Mouse (Mus musculus): ENCODE measurements at regions not wholly inside any gene's neighbourhood (a gene's known extent, or its start where the extent isn't known, plus 50 kb on each side); places are given as distances from the start of the nearest gene placed in this dataset.

GRCm38 (mm10) chr3:117520461-117520860 lies 54.2 kb upstream of the Plppr5 start:
- no peak for DNase-seq (ENCODE audit: low spot score)

GRCm38 (mm10) chr3:117508090-117508489 lies 66.5 kb upstream of the Plppr5 start:
- DNase-seq (ENCODE audit: low spot score) = no peak

- no peak for DNase-seq (ENCODE audit: low spot score)
Measured at GRCm38 (mm10) chr3:117506151-117506723, 68.4 kb upstream of the Plppr5 start.

GRCm38 (mm10) chr3:117501107-117501506 lies 73.5 kb upstream of the Plppr5 start:
- DNase-seq (ENCODE audit: low spot score) = no peak

- no peak for DNase-seq (ENCODE audit: low spot score)
Measured at GRCm38 (mm10) chr3:117498138-117498897, 76.3 kb upstream of the Plppr5 start.

GRCm38 (mm10) chr3:117494118-117494517 lies 80.5 kb upstream of the Plppr5 start:
- DNase-seq (ENCODE audit: low spot score) = no peak

GRCm38 (mm10) chr3:117487281-117488027 lies 87.2 kb upstream of the Plppr5 start:
- no peak for DNase-seq (ENCODE audit: low spot score)

- DNase-seq (ENCODE audit: low spot score) = no peak
Measured at GRCm38 (mm10) chr3:117486351-117486750, 88.3 kb upstream of the Plppr5 start.

- DNase-seq (ENCODE audit: low spot score) = no peak
Measured at GRCm38 (mm10) chr3:117480131-117480530, 94.5 kb upstream of the Plppr5 start.

GRCm38 (mm10) chr3:117459507-117459906 lies 98.8 kb upstream of the Plppr4 start:
- no peak for DNase-seq (ENCODE audit: low spot score)

GRCm38 (mm10) chr3:117450559-117450958 lies 89.9 kb upstream of the Plppr4 start:
- no peak for DNase-seq (ENCODE audit: low spot score)

- DNase-seq (ENCODE audit: low spot score) = no peak
Measured at GRCm38 (mm10) chr3:117441887-117442286, 81.2 kb upstream of the Plppr4 start.

GRCm38 (mm10) chr3:117440294-117440693 lies 79.6 kb upstream of the Plppr4 start:
- DNase-seq (ENCODE audit: low spot score) = no peak

GRCm38 (mm10) chr3:117438473-117439114 lies 77.9 kb upstream of the Plppr4 start:
- peak; percentile 49 for DNase-seq (ENCODE audit: low spot score)

GRCm38 (mm10) chr3:117424526-117424925 lies 63.9 kb upstream of the Plppr4 start:
- no peak for DNase-seq (ENCODE audit: low spot score)

- DNase-seq (ENCODE audit: low spot score) = no peak
Measured at GRCm38 (mm10) chr3:117412896-117413747, 52.4 kb upstream of the Plppr4 start.

Data from heart, adult 8-10 months (tissue).